Mouse (Mus musculus) E14TG2a.4 (cell line): ENCODE results near the gene Glo1.

Experiments used
- CTCF ChIP-seq: conservative IDR thresholded peaks from 2 replicates; pipeline ENCODE4 v1.5.1; 2014; ENCODE audit warnings: low read length
- NANOG ChIP-seq: IDR thresholded peaks from 2 replicates; pipeline ENCODE4 v1.6.1; 2014; ENCODE audit warnings: borderline replicate concordance, low read length, mixed read lengths
- POU5F1 ChIP-seq: IDR thresholded peaks from 2 replicates; pipeline ENCODE4 v1.6.1; 2014; ENCODE audit warnings: low read length, borderline replicate concordance

DNA sequence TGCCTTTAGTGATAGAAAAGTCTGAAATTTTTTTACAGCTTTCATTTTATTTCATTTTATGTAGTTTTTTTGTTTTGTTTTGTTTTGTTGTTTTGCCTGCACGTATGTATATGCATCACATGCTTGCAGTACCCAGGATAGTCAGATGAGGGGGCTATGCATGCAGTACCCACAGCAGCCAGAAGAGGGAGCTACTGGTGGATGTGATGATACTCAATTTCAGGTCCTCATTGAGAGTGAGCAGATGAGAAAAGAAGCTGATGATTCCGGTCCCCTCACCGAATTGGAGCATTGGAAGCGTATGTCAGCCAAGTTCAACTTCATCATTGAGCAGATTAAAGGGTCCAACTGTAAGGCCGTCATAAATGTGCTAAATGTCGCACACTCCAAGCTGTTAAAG is 26.3 kb upstream of the Glo1 start:
- TF ChIP-seq CTCF (peak; percentile 100), NANOG (no peak), POU5F1 (no peak)
